Mouse (Mus musculus) hindbrain, embryonic 14.5 days (tissue): ENCODE measurements around the gene Six4. TPM values are rescaled to one million over a fixed set of nuclear protein-coding genes. Genes with fewer than 3 reads are reported as not detected.

Experiments used
- ATAC-seq: fragments of 200-750 bp; cut with Nextera tagmentation; 2 replicates; pipeline ENCODE4 v1.8.0; 2017; ENCODE audit warnings: moderate number of reproducible peaks, mild to moderate bottlenecking, moderate TSS enrichment, moderate library complexity; ENCODE audit not compliant: low FRiP score
- DNase-seq: peaks from one replicate; pipeline ENCODE4 v3.0.0-alpha.2; 2015; ENCODE audit warnings: low spot score
- H3K27ac ChIP-seq: fragments of 300-500 bp; sonication (generic); 2 replicates; pipeline ENCODE4 v1.5.1; 2014; ENCODE audit warnings: mild to moderate bottlenecking, moderate library complexity
- H3K27me3 ChIP-seq: fragments of 300-500 bp; sonication (generic); 2 replicates; pipeline ENCODE4 v1.6.1; 2014; ENCODE audit warnings: mild to moderate bottlenecking, low read length, mixed read lengths; ENCODE audit not compliant: control insufficient read depth, insufficient read depth
- H3K36me3 ChIP-seq: fragments of 300-500 bp; sonication (generic); replicated peaks from 2 replicates; pipeline ENCODE4 v1.6.1; 2014; ENCODE audit not compliant: control insufficient read depth, insufficient read depth
- H3K4me1 ChIP-seq: fragments of 300-500 bp; sonication (generic); replicated peaks from 2 replicates; pipeline ENCODE4 v1.6.1; 2014; ENCODE audit warnings: antibody characterized with exemption, low read length, mixed read lengths; ENCODE audit not compliant: control insufficient read depth, insufficient read depth
- H3K4me2 ChIP-seq: fragments of 300-500 bp; sonication (generic); replicated peaks from 2 replicates; pipeline ENCODE4 v1.6.1; 2014; ENCODE audit warnings: mild to moderate bottlenecking, moderate library complexity
- H3K4me3 ChIP-seq: fragments of 300-500 bp; sonication (generic); replicated peaks from 2 replicates; pipeline ENCODE4 v1.5.1; 2014; ENCODE audit warnings: mild to moderate bottlenecking, low read length
- H3K9ac ChIP-seq: fragments of 300-500 bp; sonication (generic); 2 replicates; pipeline ENCODE4 v1.6.1; 2014
- H3K9me3 ChIP-seq: fragments of 300-500 bp; sonication (generic); 2 replicates; pipeline ENCODE4 v1.6.1; 2016; ENCODE audit warnings: low read length; ENCODE audit not compliant: control insufficient read depth
- WGBS: fragments of 180-500 bp; shearing (Covaris S2); extraction: QIAGEN DNeasy Blood & Tissue Kit; methylation state at CpG from one replicate; pipeline ENCODE4 v1.1.7; 2014; 5-methylcytosine and 5-hydroxymethylcytosine counted together
- polyA plus RNA-seq: library from polyadenylated mRNA; unstranded; fragments of >200 nt; fragmentation: Nextera tagmentation; extraction: Ambion mirVana; gene quantifications from 2 replicates; pipeline ENCODE4 v1.2.1, GENCODE M21; 2014

Six4 gene
- polyA plus RNA-seq, 1 experiment from 2014 or later = 0.50 TPM

- no peak overlapping the region for H3K9ac ChIP-seq
- no peak overlapping the region for H3K4me3 ChIP-seq
- no peaks in the 10 kb centered on the region for H3K36me3 ChIP-seq
- no peak overlapping the region for H3K27ac ChIP-seq
- no peaks in the 10 kb centered on the region for H3K4me1 ChIP-seq
- no peak for DNase-seq
- H3K27me3 ChIP-seq = peaks cover 78% of the 10 kb centered on the region
- no peaks in the 10 kb centered on the region for H3K9me3 ChIP-seq
- WGBS = 15% methylated on average over 5 of the region's 5 CpGs
- H3K4me2 ChIP-seq = no peak overlapping the region
- ATAC-seq = no peak
These were observed 57.8 kb downstream of the Six4 start for GRCm38 (mm10) chr12:73055451-73055850.

GRCm38 (mm10) chr12:73054576-73055185, 58.6 kb downstream of the Six4 start:
- H3K27ac ChIP-seq = no peak overlapping the region
- no peak overlapping the region for H3K4me3 ChIP-seq
- no peak overlapping the region for H3K9ac ChIP-seq
- no peaks in the 10 kb centered on the region for H3K9me3 ChIP-seq
- 8% methylated on average over 15 of the region's 15 CpGs for WGBS
- H3K4me1 ChIP-seq = no peaks in the 10 kb centered on the region
- no peak for ATAC-seq
- H3K4me2 ChIP-seq = no peak overlapping the region; the same call in 1 of the 2 replicates
- no peaks in the 10 kb centered on the region for H3K36me3 ChIP-seq
- DNase-seq = no peak
- H3K27me3 ChIP-seq = peaks cover 86% of the 10 kb centered on the region

GRCm38 (mm10) chr12:73053668-73054241, 59.5 kb downstream of the Six4 start, which contains the start of gene Six1:
Six1 (minus strand) TSS chr12:73053887.
- Histone ChIP-seq H3K27me3 (peaks cover 95% of the 10 kb centered on the region), H3K4me2 (peak within 1 kb of the TSS; percentile 49), H3K4me1 (no peaks in the 10 kb centered on the region), H3K36me3 (no peaks in the 10 kb centered on the region), H3K4me3 (peak within 1 kb of the TSS; percentile 26), H3K27ac (no peak within 1 kb of the TSS), H3K9me3 (no peaks in the 10 kb centered on the region), H3K9ac (no peak within 1 kb of the TSS)
- under 1% methylated on average over 39 of the region's 42 CpGs for WGBS
- DNase-seq (no peak), ATAC-seq (peak; percentile 53; the same call in 1 of the 2 replicates)

GRCm38 (mm10) chr12:73052651-73053591, 60.3 kb downstream of the Six4 start:
- DNase-seq = no peak
- no peaks in the 10 kb centered on the region for H3K4me1 ChIP-seq

GRCm38 (mm10) chr12:73052036-73052650, 61.1 kb downstream of the Six4 start:
- no peak for ATAC-seq
- no peaks in the 10 kb centered on the region for H3K4me1 ChIP-seq
- no peak overlapping the region for H3K4me2 ChIP-seq
- H3K36me3 ChIP-seq = no peaks in the 10 kb centered on the region
- peaks cover 97% of the 10 kb centered on the region for H3K27me3 ChIP-seq
- DNase-seq = no peak
- WGBS = under 1% methylated on average over 19 of the region's 19 CpGs
- H3K4me3 ChIP-seq = no peak overlapping the region
- H3K27ac ChIP-seq = no peak overlapping the region
- H3K9ac ChIP-seq = no peak overlapping the region
- no peaks in the 10 kb centered on the region for H3K9me3 ChIP-seq

More at GRCm38 (mm10) chr12:73052651-73053591, 60.3 kb downstream of the Six4 start:
- Histone ChIP-seq H3K4me2 (peak overlapping the region; percentile 49), H3K4me3 (peak overlapping the region; percentile 26; the same call in 1 of the 2 replicates), H3K36me3 (no peaks in the 10 kb centered on the region), H3K27ac (no peak overlapping the region), H3K9me3 (no peaks in the 10 kb centered on the region), H3K9ac (no peak overlapping the region), H3K27me3 (peaks cover 97% of the 10 kb centered on the region)
- no peak for ATAC-seq
- 1% methylated on average over 34 of the region's 34 CpGs for WGBS

- H3K4me2 ChIP-seq = no peak overlapping the region
- DNase-seq = no peak
These were observed 62.3 kb downstream of the Six4 start for GRCm38 (mm10) chr12:73050811-73051580.

GRCm38 (mm10) chr12:73050305-73050704, 63.0 kb downstream of the Six4 start:
- Histone ChIP-seq H3K27me3 (peaks cover 97% of the 10 kb centered on the region), H3K4me1 (no peaks in the 10 kb centered on the region), H3K9me3 (no peaks in the 10 kb centered on the region), H3K27ac (no peak overlapping the region), H3K9ac (no peak overlapping the region), H3K4me2 (no peak overlapping the region), H3K4me3 (no peak overlapping the region), H3K36me3 (no peaks in the 10 kb centered on the region)
- ATAC-seq = no peak
- WGBS = 1% methylated on average over 13 of the region's 13 CpGs
- no peak for DNase-seq

More at GRCm38 (mm10) chr12:73050811-73051580, 62.3 kb downstream of the Six4 start:
- ATAC-seq = no peak
- H3K27me3 ChIP-seq = peaks cover 97% of the 10 kb centered on the region
- H3K27ac ChIP-seq = no peak overlapping the region
- WGBS = 1% methylated on average over 15 of the region's 15 CpGs
- no peaks in the 10 kb centered on the region for H3K9me3 ChIP-seq
- H3K4me1 ChIP-seq = no peaks in the 10 kb centered on the region
- no peak overlapping the region for H3K4me3 ChIP-seq
- H3K36me3 ChIP-seq = no peaks in the 10 kb centered on the region
- H3K9ac ChIP-seq = no peak overlapping the region
